Mouse (Mus musculus) ES-Bruce4 (cell line): ENCODE measurements around the gene Vsig2. TPM values are rescaled to one million over a fixed set of nuclear protein-coding genes. Genes with fewer than 3 reads are reported as not detected.

Experiments
- H3K27ac ChIP-seq: 2 replicates; pipeline ENCODE4 v1.5.1; 2012; ENCODE audit warnings: low read length, inconsistent platforms; ENCODE audit not compliant: insufficient read depth
- H3K27me3 ChIP-seq: 2 replicates; pipeline ENCODE4 v1.6.1; 2012; ENCODE audit warnings: mild to moderate bottlenecking, low read length, inconsistent platforms; ENCODE audit not compliant: control insufficient read depth, poor library complexity, insufficient read depth, severe bottlenecking
- H3K36me3 ChIP-seq: 2 replicates; pipeline ENCODE4 v1.6.1; 2012; ENCODE audit warnings: inconsistent platforms, mild to moderate bottlenecking, low read length, moderate library complexity; ENCODE audit not compliant: control insufficient read depth, poor library complexity, insufficient read depth, severe bottlenecking
- H3K4me1 ChIP-seq: one replicate; pipeline ENCODE4 v1.8.1; 2011; ENCODE audit warnings: low read length; ENCODE audit not compliant: control insufficient read depth, insufficient read depth
- H3K4me3 ChIP-seq: 2 replicates; pipeline ENCODE4 v1.5.1; 2011; ENCODE audit warnings: low read depth, mild to moderate bottlenecking, low read length
- H3K9ac ChIP-seq: 2 replicates; pipeline ENCODE4 v1.6.1; 2012; ENCODE audit warnings: low read depth, mild to moderate bottlenecking, inconsistent platforms; ENCODE audit not compliant: poor library complexity, severe bottlenecking
- H3K9me3 ChIP-seq: replicated peaks from 2 replicates; pipeline ENCODE4 v1.6.1; 2012; ENCODE audit warnings: mild to moderate bottlenecking, low read length, inconsistent platforms; ENCODE audit not compliant: control insufficient read depth, poor library complexity, insufficient read depth, severe bottlenecking
- CTCF ChIP-seq: IDR thresholded peaks from one replicate; pipeline ENCODE4 v1.8.1; 2011; ENCODE audit warnings: low read depth, low read length
- EP300 ChIP-seq: IDR thresholded peaks from 2 replicates; pipeline ENCODE4 v1.6.1; 2011; ENCODE audit warnings: low read depth, low read length; ENCODE audit not compliant: insufficient read depth
- POLR2A ChIP-seq: IDR thresholded peaks from one replicate; pipeline ENCODE4 v1.8.1; 2011; ENCODE audit warnings: low read length; ENCODE audit not compliant: insufficient read depth
- polyA plus RNA-seq: library from polyadenylated mRNA; stranded (reverse); fragments of >200 nt; gene quantifications from 2 replicates; pipeline ENCODE4 v1.2.4, GENCODE M21; 2011; ENCODE audit warnings: low read depth; ENCODE audit not compliant: missing spikeins, insufficient read depth, insufficient read length

Vsig2 gene
- polyA plus RNA-seq, 1 experiment = not detected

DNA sequence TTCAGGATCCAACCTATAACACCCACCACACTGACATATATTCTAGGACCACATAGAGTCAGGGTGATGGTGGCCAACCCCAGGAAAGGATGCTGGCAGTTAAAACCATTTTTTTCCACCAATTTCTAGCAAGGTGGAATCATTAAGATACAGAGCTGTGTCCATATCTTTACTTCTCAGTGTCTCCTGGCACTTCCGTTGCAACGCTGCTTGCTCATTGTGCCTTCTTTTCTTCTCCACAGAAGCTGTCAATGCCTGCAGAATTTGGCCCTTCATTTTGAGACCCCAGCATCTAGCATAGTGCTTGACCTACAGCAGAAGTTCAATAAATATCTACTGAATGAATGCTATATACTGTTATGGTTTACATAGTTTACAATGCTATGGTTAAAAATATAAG is 28.0 kb downstream of the Vsig2 start:
- no peaks in the 10 kb centered on the region for H3K9me3 ChIP-seq
- H3K36me3 ChIP-seq = no peaks in the 10 kb centered on the region
- H3K4me1 ChIP-seq = no peaks in the 10 kb centered on the region
- peaks cover 2% of the 10 kb centered on the region; the same call in 1 of the 2 replicates for H3K27me3 ChIP-seq
- H3K27ac ChIP-seq = no peak overlapping the region
- H3K9ac ChIP-seq = no peak overlapping the region
- no peak for TF ChIP-seq CTCF
- TF ChIP-seq POLR2A = no peak
- TF ChIP-seq EP300 = no peak
- H3K4me3 ChIP-seq = no peak overlapping the region

GRCm38 (mm10) chr9:37567454-37567853 is 28.4 kb downstream of the Vsig2 start:
- H3K36me3 ChIP-seq = no peaks in the 10 kb centered on the region
- H3K9ac ChIP-seq = no peak overlapping the region
- H3K9me3 ChIP-seq = no peaks in the 10 kb centered on the region
- no peak for TF ChIP-seq EP300
- no peak for TF ChIP-seq POLR2A
- TF ChIP-seq CTCF = no peak
- H3K27ac ChIP-seq = no peak overlapping the region
- peaks cover 2% of the 10 kb centered on the region; the same call in 1 of the 2 replicates for H3K27me3 ChIP-seq
- H3K4me1 ChIP-seq = no peaks in the 10 kb centered on the region
- no peak overlapping the region for H3K4me3 ChIP-seq

DNA sequence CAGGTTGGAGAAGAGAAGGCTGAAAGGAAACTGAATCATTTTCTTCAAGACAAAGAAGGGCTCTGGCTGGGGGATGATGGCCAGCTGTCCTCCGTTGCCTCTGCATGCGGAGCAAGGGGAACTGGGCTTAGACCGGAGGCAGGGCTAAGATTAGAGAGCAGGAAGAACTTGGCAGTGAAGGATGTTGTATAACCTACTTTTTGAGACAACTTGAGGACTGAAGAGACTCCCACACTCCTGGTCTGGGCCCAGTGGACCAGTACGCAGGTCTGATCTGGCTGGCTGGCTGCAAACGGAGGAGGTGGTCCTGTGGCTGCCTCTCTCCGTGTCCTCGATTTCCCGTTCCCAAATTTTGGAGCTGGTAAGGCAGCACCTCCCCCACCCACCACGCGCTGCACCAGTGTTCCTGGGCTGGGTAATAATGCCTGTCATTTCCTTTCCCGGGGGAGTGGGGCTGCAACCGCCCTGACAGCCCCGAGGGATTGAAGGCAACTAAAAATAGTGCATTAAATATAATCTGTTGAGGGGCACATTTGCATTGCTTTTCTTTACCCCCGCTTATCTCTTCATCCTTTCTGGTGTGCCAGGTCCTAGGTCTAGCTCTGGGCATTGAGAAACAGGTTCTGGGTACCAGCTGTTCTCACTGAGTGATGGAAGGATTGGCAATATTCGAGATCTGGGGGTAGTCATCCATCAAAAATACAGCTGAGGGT is 29.0 kb downstream of the Vsig2 start:
- Histone ChIP-seq H3K4me3 (no peak overlapping the region), H3K9me3 (no peaks in the 10 kb centered on the region), H3K4me1 (no peaks in the 10 kb centered on the region), H3K36me3 (no peaks in the 10 kb centered on the region), H3K27ac (no peak overlapping the region), H3K9ac (no peak overlapping the region), H3K27me3 (peaks cover 2% of the 10 kb centered on the region; the same call in 1 of the 2 replicates)
- no peak for TF ChIP-seq CTCF
- TF ChIP-seq POLR2A = no peak
- no peak for TF ChIP-seq EP300

GRCm38 (mm10) chr9:37568605-37569214 is 29.7 kb downstream of the Vsig2 start:
- peaks cover 2% of the 10 kb centered on the region; the same call in 1 of the 2 replicates for H3K27me3 ChIP-seq
- no peaks in the 10 kb centered on the region for H3K9me3 ChIP-seq
- H3K9ac ChIP-seq = no peak overlapping the region
- no peaks in the 10 kb centered on the region for H3K4me1 ChIP-seq
- no peaks in the 10 kb centered on the region for H3K36me3 ChIP-seq
- TF ChIP-seq POLR2A (no peak), EP300 (no peak), CTCF (no peak)
- H3K4me3 ChIP-seq = no peak overlapping the region
- H3K27ac ChIP-seq = no peak overlapping the region

DNA sequence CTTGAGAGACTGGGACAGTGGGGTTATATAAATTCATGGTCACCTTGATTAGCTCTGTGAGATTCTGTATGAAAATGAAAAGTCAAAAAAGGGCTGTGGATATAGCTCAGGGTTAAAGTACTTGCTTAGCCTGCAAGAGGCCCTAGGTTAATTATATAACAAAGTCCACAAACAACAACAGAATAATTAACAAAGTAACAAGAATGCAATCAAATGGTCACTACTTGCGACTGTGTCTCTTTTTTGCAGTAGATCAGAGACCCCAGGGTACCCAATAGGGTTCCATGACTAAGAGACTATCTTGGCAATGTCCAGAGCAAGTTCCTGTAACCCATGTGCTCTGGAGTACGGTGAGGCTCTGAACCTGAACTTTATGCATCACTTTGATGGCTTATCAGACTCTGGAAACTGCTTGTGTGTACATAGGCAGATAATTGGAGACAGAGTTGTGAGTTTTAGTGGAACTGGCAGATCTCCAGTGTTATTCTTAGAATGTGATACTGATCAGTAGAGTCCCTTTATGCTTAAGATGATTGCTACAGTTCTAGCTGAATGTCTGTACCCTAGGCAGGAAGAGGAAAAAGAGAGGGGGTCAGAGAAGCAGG is 30.3 kb downstream of the Vsig2 start:
- TF ChIP-seq POLR2A = no peak
- TF ChIP-seq EP300 = no peak
- TF ChIP-seq CTCF = no peak
- no peaks in the 10 kb centered on the region for H3K36me3 ChIP-seq
- no peak overlapping the region for H3K9ac ChIP-seq
- H3K27me3 ChIP-seq = peaks cover 2% of the 10 kb centered on the region; the same call in 1 of the 2 replicates
- no peak overlapping the region for H3K27ac ChIP-seq
- no peak overlapping the region for H3K4me3 ChIP-seq
- no peaks in the 10 kb centered on the region for H3K9me3 ChIP-seq
- no peaks in the 10 kb centered on the region for H3K4me1 ChIP-seq
